Mouse (Mus musculus) stomach, embryonic 16.5 days (tissue): ENCODE results near the gene Gipc2. TPM values are rescaled to one million over a fixed set of nuclear protein-coding genes. Genes with fewer than 3 reads are reported as not detected.

ENCODE experiments used
- ATAC-seq: fragments of 200-750 bp; cut with Nextera tagmentation; 2 replicates; pipeline ENCODE4 v1.8.0; 2017; ENCODE audit warnings: moderate number of reproducible peaks, moderate TSS enrichment; ENCODE audit not compliant: insufficient read depth, low FRiP score
- H3K27ac ChIP-seq: fragments of 300-500 bp; sonication (generic); 2 replicates; pipeline ENCODE4 v1.5.1; 2014; ENCODE audit warnings: low read length
- H3K27me3 ChIP-seq: fragments of 300-500 bp; sonication (generic); 2 replicates; pipeline ENCODE4 v1.6.1; 2014; ENCODE audit warnings: low read length, control low read depth, mixed read lengths; ENCODE audit not compliant: control insufficient read depth, insufficient read depth
- H3K36me3 ChIP-seq: fragments of 300-500 bp; sonication (generic); 2 replicates; pipeline ENCODE4 v1.6.1; 2014; ENCODE audit warnings: low read length; ENCODE audit not compliant: control insufficient read depth, insufficient read depth
- H3K4me1 ChIP-seq: fragments of 300-500 bp; sonication (generic); 2 replicates; pipeline ENCODE4 v1.6.1; 2014; ENCODE audit warnings: low read length, control low read depth, mixed read lengths; ENCODE audit not compliant: control insufficient read depth, insufficient read depth
- H3K4me2 ChIP-seq: fragments of 300-500 bp; sonication (generic); 2 replicates; pipeline ENCODE4 v1.6.1; 2014; ENCODE audit warnings: low read depth, low read length, mixed read lengths
- H3K4me3 ChIP-seq: fragments of 300-500 bp; sonication (generic); replicated peaks from 2 replicates; pipeline ENCODE4 v1.5.1; 2014; ENCODE audit warnings: mild to moderate bottlenecking, low read length
- H3K9ac ChIP-seq: fragments of 300-500 bp; sonication (generic); 2 replicates; pipeline ENCODE4 v1.6.1; 2014; ENCODE audit warnings: low read length
- H3K9me3 ChIP-seq: fragments of 300-500 bp; sonication (generic); replicated peaks from 2 replicates; pipeline ENCODE4 v1.6.1; 2016; ENCODE audit warnings: low read length, control low read depth; ENCODE audit not compliant: control insufficient read depth
- whole genome bisulfite sequencing: fragments of 180-500 bp; shearing (Covaris S2); extraction: QIAGEN DNeasy Blood & Tissue Kit; methylation state at CpG from one replicate; pipeline ENCODE4 v1.1.7; 2014; 5-methylcytosine and 5-hydroxymethylcytosine counted together
- polyA plus RNA-seq: library from polyadenylated mRNA; unstranded; fragments of >200 nt; fragmentation: Nextera tagmentation; extraction: Ambion mirVana; gene quantifications from 2 replicates; pipeline ENCODE4 v1.2.1, GENCODE M21; 2015

Gene Gipc2
- polyA plus RNA-seq, 1 experiment from 2014 or later = 59.9 TPM

DNA sequence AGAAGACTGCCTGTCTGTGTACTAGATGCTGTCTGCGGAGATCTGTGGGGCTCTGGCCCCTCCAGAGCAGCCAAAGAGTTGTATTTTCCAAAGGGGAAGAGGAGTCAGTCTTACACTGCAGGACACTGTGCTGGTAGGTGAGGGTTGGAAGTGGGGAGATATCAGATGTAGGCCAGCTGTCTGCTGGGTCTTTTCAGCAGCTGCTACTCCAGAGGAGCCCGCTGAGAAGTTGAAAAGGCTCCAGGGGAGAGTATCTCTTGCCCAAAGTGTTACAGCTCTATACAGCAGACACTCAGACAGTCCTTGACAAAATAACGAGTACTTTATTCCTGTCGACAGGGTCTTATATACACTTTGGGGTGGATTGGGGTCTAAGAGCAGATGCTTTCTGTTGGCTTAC lies 100.2 kb downstream of the Gipc2 start:
- no peaks in the 10 kb centered on the region for H3K36me3 ChIP-seq
- H3K9me3 ChIP-seq = no peaks in the 10 kb centered on the region
- H3K27me3 ChIP-seq = no peaks in the 10 kb centered on the region
- no peak overlapping the region for H3K9ac ChIP-seq
- 61% methylated on average over 4 of the region's 4 CpGs for WGBS
- no peak overlapping the region for H3K4me2 ChIP-seq
- H3K4me1 ChIP-seq = no peaks in the 10 kb centered on the region; the same call in 1 of the 2 replicates
- no peak overlapping the region for H3K27ac ChIP-seq
- no peak for ATAC-seq
- no peak overlapping the region for H3K4me3 ChIP-seq

DNA sequence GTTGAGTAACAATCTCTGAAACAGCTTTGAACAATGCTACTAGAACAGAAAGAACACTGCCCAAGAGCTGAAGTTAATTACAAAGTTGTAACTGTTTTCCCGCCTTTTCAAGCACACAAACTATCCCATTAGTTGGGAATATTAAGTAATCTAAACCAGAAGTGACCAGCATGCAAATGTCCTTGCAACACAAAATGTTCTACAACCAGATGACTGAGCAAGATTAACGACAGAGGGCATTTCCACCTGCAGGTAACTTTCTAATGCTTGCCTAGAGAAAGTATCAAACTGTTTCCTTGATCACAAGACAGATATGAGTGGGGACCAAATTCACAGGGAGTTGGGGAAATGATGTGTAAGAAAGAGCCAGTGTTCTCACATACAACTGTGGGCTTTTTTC lies 101.9 kb downstream of the Gipc2 start:
- Histone ChIP-seq H3K36me3 (no peaks in the 10 kb centered on the region), H3K4me3 (no peak overlapping the region), H3K4me1 (no peaks in the 10 kb centered on the region; the same call in 1 of the 2 replicates), H3K27me3 (no peaks in the 10 kb centered on the region), H3K9ac (no peak overlapping the region), H3K27ac (no peak overlapping the region), H3K4me2 (no peak overlapping the region), H3K9me3 (no peaks in the 10 kb centered on the region)
- no peak for ATAC-seq
- 79% methylated on average over 2 of the region's 2 CpGs for WGBS

GRCm38 (mm10) chr3:152062806-152063205 lies 103.2 kb downstream of the Gipc2 start:
- no peaks in the 10 kb centered on the region; the same call in 1 of the 2 replicates for H3K4me1 ChIP-seq
- 47% methylated on average over 3 of the region's 3 CpGs for WGBS
- H3K27me3 ChIP-seq = no peaks in the 10 kb centered on the region
- no peaks in the 10 kb centered on the region for H3K9me3 ChIP-seq
- no peak for ATAC-seq
- H3K36me3 ChIP-seq = no peaks in the 10 kb centered on the region
- H3K9ac ChIP-seq = no peak overlapping the region
- no peak overlapping the region for H3K4me2 ChIP-seq
- no peak overlapping the region for H3K27ac ChIP-seq
- no peak overlapping the region for H3K4me3 ChIP-seq

- 91% methylated on average over 5 of the region's 5 CpGs for WGBS
- H3K27ac ChIP-seq = no peak overlapping the region
- no peaks in the 10 kb centered on the region for H3K4me1 ChIP-seq
- no peaks in the 10 kb centered on the region for H3K36me3 ChIP-seq
- no peak for ATAC-seq
- no peaks in the 10 kb centered on the region for H3K9me3 ChIP-seq
- H3K4me3 ChIP-seq = no peak overlapping the region
- no peak overlapping the region for H3K9ac ChIP-seq
- H3K27me3 ChIP-seq = no peaks in the 10 kb centered on the region
- H3K4me2 ChIP-seq = no peak overlapping the region
Observed at GRCm38 (mm10) chr3:152061145-152061544, 104.9 kb downstream of the Gipc2 start.

DNA sequence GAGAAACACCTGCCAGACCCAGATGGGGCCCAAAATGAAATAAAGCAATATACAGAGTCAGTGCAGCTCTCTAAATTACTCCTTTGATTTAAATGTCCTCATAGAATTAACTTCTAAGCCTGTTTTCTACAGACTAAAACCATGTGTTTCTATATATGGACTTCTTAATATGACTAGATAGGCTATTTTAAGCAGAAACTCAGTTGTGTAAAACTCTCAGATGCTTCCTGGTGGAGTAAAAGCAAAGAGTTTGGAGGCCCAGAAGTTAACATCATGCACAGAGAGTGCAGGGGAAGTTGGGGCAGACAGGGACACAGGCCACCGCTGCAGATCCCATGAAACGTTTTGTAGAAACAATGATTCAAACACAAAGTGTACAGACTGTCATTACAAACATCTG lies 107.8 kb downstream of the Gipc2 start:
- Histone ChIP-seq H3K9me3 (no peaks in the 10 kb centered on the region), H3K36me3 (no peaks in the 10 kb centered on the region), H3K27me3 (no peaks in the 10 kb centered on the region), H3K9ac (no peak overlapping the region), H3K4me1 (no peaks in the 10 kb centered on the region), H3K4me3 (no peak overlapping the region), H3K27ac (no peak overlapping the region), H3K4me2 (no peak overlapping the region)
- WGBS = 64% methylated on average over 2 of the region's 2 CpGs
- ATAC-seq = no peak

DNA sequence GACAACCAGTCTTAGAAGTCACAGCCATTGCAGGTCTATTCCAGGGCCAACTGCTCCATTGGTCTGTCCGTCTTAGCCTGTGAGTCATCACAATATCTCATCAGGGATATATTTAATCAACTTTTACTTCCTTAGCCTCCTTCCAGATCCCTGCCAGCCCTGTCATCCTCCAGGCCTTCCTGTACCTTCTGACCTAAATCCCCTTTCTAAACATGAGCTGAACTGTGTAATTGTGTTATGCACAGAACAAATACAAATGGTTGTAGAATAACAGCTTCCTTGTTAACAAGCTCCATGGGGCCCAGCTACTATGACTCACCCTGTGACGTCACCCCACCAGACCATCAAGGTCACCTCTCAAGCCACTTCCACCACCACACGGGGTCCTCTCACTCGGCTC lies 111.8 kb downstream of the Gipc2 start:
- Histone ChIP-seq H3K4me1 (no peaks in the 10 kb centered on the region), H3K9ac (no peak overlapping the region), H3K36me3 (no peaks in the 10 kb centered on the region), H3K27ac (no peak overlapping the region), H3K27me3 (no peaks in the 10 kb centered on the region), H3K4me3 (no peak overlapping the region), H3K9me3 (no peaks in the 10 kb centered on the region), H3K4me2 (no peak overlapping the region)
- 51% methylated on average over 4 of the region's 4 CpGs for WGBS
- ATAC-seq = peak; percentile 73; the same call in 1 of the 2 replicates

DNA sequence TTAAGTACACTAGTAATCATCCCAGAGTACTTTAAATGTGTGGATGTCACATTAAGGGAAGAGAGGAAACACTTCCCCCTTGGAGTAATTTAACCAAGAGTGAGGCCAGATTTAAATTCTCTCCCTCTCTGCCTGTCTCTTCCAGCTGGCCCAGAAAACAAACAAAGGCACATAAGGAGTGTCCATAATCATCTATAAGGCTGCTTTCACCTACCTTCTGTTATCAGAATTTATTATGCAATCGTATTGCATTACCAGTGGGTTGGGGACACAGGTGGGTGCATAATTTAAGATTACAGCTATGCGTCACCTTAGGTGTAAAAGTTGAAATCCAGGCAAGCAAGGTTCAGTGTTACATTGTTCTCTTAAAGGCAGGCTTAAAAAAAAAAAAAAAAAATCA lies 114.1 kb downstream of the Gipc2 start:
- Histone ChIP-seq H3K4me2 (no peak overlapping the region), H3K4me1 (no peaks in the 10 kb centered on the region), H3K9ac (no peak overlapping the region), H3K9me3 (no peaks in the 10 kb centered on the region), H3K27ac (no peak overlapping the region), H3K36me3 (no peaks in the 10 kb centered on the region), H3K27me3 (no peaks in the 10 kb centered on the region), H3K4me3 (no peak overlapping the region)
- WGBS = 84% methylated on average over 2 of the region's 2 CpGs
- ATAC-seq = no peak

GRCm38 (mm10) chr3:152047914-152048313 lies 118.1 kb downstream of the Gipc2 start:
- no peak overlapping the region for H3K4me3 ChIP-seq
- no peaks in the 10 kb centered on the region for H3K36me3 ChIP-seq
- no peaks in the 10 kb centered on the region for H3K9me3 ChIP-seq
- no peak overlapping the region for H3K27ac ChIP-seq
- ATAC-seq = no peak
- H3K4me1 ChIP-seq = no peaks in the 10 kb centered on the region
- H3K4me2 ChIP-seq = no peak overlapping the region
- H3K27me3 ChIP-seq = no peaks in the 10 kb centered on the region
- no peak overlapping the region for H3K9ac ChIP-seq

- 72% methylated on average over 3 of the region's 3 CpGs for WGBS
- H3K4me1 ChIP-seq = no peaks in the 10 kb centered on the region
Observed at GRCm38 (mm10) chr3:152046895-152047294, 119.1 kb downstream of the Gipc2 start.

More at GRCm38 (mm10) chr3:152046895-152047294, 119.1 kb downstream of the Gipc2 start:
- Histone ChIP-seq H3K36me3 (no peaks in the 10 kb centered on the region), H3K4me3 (no peak overlapping the region), H3K9me3 (no peaks in the 10 kb centered on the region), H3K4me2 (no peak overlapping the region), H3K9ac (no peak overlapping the region), H3K27ac (no peak overlapping the region), H3K27me3 (no peaks in the 10 kb centered on the region)
- ATAC-seq = no peak
